Mouse (Mus musculus) heart, postnatal 14 days (tissue): ENCODE results near the gene Flot1. TPM values are rescaled to one million over a fixed set of nuclear protein-coding genes. Genes with fewer than 3 reads are reported as not detected.

ENCODE experiments used
- DNase-seq, 2 experiments: peaks; one replicate each; pipeline ENCODE4 v3.0.0; 2021 to 2022
- intact Hi-C: fragments of 180-260 bp; cut with DNase I; formaldehyde crosslinking; loops from one replicate; pipeline ENCODE4 v1.15.1; 2025
- total RNA-seq, 2 experiments: library from RNA; stranded (reverse); gene quantifications; 2 replicates each; pipeline ENCODE4 v1.2.3; 2021

Flot1 gene
- total RNA-seq, 2 experiments from 2014 or later, result 108 to 111 TPM

- intact Hi-C loops, result no loop called here
- no peak for DNase-seq
Measured at GRCm38 (mm10) chr17:35864832-35865353, 41.9 kb downstream of the Flot1 start.

- intact Hi-C loops, result no loop called here
- peak; percentile 82 to 85 for DNase-seq
Measured at GRCm38 (mm10) chr17:35865481-35866280, 42.7 kb downstream of the Flot1 start, which contains the start of gene Ppp1r18. Gene Ppp1r18, plus strand, starts transcription at chr17:35865593.

GRCm38 (mm10) chr17:35866281-35866831 lies 43.3 kb downstream of the Flot1 start:
- peak; percentile 83 to 86 for DNase-seq
- intact Hi-C loops, result no loop called here

DNA sequence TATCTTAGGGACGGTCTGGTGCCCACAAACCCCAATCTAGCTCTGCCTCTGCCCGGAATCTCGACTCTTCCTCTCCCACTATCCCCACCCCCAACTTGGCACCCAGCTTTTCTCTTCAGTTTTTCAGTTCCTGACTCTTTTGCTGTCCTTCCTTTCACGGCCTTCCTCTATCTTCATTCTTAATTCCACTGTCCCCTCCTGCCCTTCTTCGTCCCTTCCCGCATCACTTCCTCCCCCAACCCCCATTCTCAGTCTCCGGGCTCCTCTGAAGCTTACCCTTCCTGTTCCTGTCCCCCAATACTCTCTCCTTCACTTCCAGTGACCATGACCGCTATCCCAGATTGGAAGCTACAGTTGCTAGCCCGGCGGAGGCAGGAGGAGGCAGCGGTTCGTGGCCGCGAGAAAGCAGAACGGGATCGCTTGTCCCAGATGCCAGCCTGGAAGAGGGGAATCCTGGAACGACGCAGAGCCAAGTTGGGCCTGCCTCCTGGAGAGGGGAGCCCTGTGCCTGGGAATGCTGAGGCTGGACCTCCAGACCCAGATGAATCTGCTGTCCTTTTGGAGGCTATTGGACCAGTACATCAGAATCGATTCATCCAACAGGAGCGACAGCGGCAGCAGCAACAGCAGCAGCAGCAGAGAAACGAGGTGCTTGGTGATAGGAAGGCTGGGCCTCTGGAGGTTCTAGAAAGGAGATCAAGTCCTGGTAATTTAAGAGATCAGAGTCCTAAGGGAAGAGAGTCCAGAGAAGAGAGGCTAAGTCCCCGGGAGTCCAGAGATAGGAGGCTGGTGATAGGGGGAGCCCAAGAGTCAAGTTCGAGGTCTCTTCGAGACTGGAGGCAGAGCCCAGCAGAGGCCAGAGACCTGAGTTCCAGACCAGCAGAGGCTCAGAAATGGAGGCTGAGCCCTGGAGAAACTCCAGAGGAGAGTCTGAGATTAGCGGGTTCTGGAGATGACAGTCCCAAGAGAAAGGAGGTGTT lies 44.2 kb downstream of the Flot1 start:
- intact Hi-C loops, result no loop called here
- DNase-seq, result peak; percentile 54 to 60

DNA sequence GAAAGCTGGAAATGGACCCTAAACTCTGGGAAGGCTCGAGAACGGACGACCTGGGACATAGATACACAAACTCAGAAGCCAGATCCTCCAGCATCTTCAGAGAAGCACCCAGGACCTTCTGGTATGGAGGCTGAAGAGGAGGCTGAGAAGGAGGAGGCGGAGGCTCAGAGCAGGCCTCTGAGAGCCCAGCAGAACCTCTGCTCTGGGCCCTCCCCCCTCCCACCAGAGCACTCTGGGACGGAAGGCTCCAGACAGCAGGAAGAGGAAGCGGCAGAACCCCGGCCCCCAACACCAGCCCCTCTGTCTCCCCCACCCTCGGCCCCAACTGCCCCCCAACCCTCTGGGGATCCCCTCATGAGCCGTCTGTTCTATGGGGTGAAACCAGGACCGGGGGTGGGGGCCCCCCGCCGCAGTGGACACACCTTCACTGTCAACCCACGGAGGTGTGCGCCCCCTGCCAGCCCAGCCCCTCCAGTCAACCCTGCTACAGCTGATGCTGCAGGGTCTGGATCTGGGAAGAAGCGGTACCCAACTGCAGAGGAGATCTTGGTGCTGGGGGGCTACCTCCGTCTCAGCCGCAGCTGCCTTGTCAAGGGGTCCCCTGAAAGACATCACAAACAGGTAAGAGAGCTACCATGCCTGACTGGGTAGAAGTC lies 45.3 kb downstream of the Flot1 start:
- peak; percentile 44 to 50 for DNase-seq

DNA sequence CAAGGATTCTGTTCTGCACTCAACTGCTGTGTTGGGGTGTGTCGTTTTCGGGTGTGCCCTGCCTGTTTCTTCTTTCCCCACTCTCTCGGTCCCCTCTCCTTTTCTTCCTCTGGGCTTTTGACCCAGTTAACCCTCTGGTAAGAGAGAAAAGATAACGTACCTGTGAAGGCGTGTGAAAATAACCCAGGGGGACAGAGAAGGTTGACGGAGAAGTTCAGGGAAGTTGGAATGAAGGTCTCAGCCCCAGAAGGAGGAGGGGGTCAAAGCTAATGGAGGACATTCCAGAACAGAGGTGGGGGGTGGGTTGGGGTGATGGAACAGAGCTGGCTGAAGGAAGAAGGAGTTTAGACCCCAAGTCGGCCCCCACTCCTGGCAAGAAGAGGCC lies 45.9 kb downstream of the Flot1 start:
- intact Hi-C loops, result no loop called here
- no peak for DNase-seq

More for the DNA sequence above, 45.3 kb downstream of the Flot1 start:
- intact Hi-C loops, result no loop called here

GRCm38 (mm10) chr17:35869346-35870067 lies 46.5 kb downstream of the Flot1 start:
- intact Hi-C loops, result no loop called here

DNA sequence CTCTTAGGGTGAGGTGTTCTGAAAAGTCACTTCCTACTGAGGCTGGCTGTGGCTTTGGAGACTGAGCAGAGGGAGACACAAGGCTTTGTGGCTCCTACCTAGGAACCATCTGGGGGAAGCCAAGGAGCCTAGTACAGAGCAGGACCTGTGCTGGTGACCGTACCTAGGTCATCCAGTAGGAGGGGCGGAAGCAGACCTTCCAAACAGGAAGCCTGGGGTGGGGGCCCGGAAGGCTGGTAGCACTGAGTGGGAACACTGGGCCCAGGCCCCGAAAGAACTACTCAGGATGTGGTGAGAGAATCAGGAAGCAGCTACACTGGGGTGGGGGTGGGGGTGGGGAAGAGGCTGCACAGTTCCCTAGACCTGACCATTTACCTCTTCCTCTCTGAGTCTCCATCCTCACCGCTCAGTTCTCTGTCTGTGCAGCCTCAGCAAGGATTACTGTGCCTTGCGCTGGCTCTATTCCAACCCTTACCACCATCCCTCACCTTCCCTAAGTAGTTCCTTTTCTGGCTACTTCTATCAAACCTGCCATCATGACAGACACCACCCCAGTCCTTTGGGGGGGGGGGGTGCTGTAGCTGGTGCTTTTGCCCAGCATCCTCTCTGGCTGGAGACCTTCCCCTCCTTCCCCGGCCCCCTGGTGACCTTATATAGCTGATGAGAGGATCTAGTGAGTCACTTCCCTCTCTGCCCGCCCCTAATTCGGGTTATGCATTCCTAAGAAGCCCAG lies 47.3 kb downstream of the Flot1 start:
- peak; percentile 70 to 75 for DNase-seq
- intact Hi-C loops, result no loop called here

More at GRCm38 (mm10) chr17:35869346-35870067, 46.5 kb downstream of the Flot1 start:
- DNase-seq, result peak; percentile 60 to 61

- peak; percentile 29 to 56 for DNase-seq
- intact Hi-C loops, result no loop called here
Measured at GRCm38 (mm10) chr17:35870884-35871696, 48.1 kb downstream of the Flot1 start.

DNA sequence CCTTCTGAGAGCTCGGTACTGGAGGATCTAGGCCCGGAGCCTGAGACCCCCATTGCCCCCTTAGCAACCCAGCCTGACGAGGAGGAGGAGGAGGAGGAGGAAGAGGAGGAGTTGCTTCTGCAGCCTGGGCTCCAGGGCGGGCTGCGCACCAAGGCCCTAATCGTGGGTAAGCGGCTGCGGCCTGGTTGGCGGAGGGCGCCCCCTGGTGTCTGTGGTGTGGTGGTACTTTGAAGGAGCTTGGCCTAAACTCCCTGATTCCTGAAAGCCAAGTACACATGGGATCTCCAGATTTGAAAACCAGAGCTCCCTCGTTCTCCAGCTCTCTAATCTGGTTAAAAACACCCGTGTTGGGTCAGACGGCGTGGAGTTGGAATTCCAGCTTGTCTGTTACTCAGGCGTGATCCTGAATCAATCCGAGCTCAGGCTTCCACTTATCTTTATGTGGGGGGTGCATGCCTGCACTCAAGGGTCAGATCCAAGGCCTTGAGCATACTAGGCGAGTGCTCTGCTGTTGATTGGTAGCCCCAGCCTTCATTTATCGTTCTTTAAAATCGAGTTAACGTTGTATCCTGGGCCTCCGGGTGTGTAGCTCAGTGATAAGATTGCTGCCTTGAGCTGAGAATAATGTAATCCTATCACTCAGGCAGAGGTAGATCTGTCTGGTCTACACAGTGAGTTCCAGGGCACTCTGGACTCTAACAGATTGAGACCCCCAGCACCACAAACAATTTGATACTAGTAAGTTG lies 50.9 kb downstream of the Flot1 start:
- intact Hi-C loops, result loop anchor here (1.0 kb wide), 1 partner anchor 135 kb away; no protein-coding TSS in a partner anchor
- peak; percentile 95 for DNase-seq

GRCm38 (mm10) chr17:35874721-35875120 lies 51.7 kb downstream of the Flot1 start:
- intact Hi-C loops, result loop anchor here (1.0 to 5.0 kb wide), 2 partner anchors 38 to 39 kb away; partner anchors contain the start of gene Atat1
- DNase-seq, result no peak

- intact Hi-C loops, result loop anchor here (5.0 kb wide), 1 partner anchor 33 kb away; the partner anchor contains the start of gene Atat1
- peak; percentile 95 to 97 for DNase-seq
Measured at GRCm38 (mm10) chr17:35879245-35880057, 56.4 kb downstream of the Flot1 start, which contains the start of gene Dhx16. Gene Dhx16, plus strand, starts transcription at chr17:35879819.
